Mouse (Mus musculus) liver, postnatal 0 days (tissue): ENCODE measurements around the gene Akap10.

Experiments
- CTCF ChIP-seq: sonication (generic); IDR thresholded peaks from 2 replicates; pipeline ENCODE4 v1.5.1; 2016; ENCODE audit warnings: antibody characterized with exemption, low read depth
- EP300 ChIP-seq: IDR thresholded peaks from 2 replicates; pipeline ENCODE4 v1.6.1; 2016; ENCODE audit warnings: antibody characterized with exemption, low read depth, mild to moderate bottlenecking

DNA sequence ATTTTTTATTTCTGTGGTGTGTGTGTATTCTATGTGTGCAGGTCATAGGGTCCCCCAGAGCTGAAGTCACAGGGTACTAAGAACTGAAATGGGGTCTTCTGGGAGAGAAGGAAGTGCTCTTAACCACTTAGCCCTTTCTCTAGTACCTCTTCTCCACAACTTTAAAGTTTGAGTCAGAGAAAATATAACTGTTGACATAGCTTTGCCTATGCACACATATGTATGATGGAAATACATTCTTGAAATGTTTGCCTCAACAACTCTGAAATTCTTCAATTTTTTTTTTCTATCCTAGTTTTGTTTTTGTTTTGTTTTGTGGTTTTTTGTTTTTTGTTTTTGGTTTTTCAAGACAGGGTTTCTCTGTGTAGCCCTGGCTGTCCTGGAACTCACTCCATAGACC, 21.7 kb downstream of the Akap10 start:
- TF ChIP-seq CTCF (no peak), EP300 (no peak)
